Mouse (Mus musculus): ENCODE data around the gene Irf5.

DNA sequence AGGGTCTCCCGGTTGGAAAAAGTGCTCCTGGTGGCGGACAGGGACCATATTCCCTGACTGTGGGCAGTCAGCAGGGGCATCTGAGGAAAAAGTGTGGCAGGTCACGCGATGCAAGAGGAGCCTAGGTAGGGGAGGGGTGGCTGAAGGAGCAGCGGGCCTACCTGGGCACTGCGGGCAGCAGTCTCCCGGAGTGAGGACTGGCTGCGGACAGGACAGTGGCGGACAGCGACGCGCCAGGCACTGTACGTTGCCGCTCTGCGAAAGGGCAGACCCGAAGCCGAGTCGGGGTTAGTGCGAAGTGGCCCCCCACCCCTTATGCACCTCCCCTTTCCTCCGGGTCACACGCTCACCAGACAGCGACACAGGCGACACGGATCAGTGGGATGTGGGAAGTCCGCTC, 30.2 kb upstream of the Irf5 start:
- TF ChIP-seq CTCF (IDR thresholded peaks at IDR 0.05; ENCODE audit: low read depth, low read length) (no peak), POLR2A (IDR thresholded peaks at IDR 0.05; ENCODE audit: insufficient read depth, low read length) (no peak)

All from ES-Bruce4 (cell line).